Mouse (Mus musculus) 3T3-L1 (cell line): ENCODE results near the gene Rbm7.
"Not testable (repeated sequence)": the region's sequence is repeated elsewhere in the genome, so short reads cannot be mapped to it uniquely, and the experiment has no call there.

ENCODE experiments used
- DNase-seq: peaks from one replicate; pipeline ENCODE4 v3.0.0-alpha.2; 2015; ENCODE audit warnings: low read depth, low spot score

The Rbm7 gene

GRCm38 (mm10) chr9:48494817-48495547 is at the start of gene Rbm7, which contains the start of gene Gm5617:
Rbm7 (minus strand) TSS chr9:48495299.
Gm5617 (plus strand) TSS chr9:48495442.
- peak; percentile 90 for DNase-seq

DNA sequence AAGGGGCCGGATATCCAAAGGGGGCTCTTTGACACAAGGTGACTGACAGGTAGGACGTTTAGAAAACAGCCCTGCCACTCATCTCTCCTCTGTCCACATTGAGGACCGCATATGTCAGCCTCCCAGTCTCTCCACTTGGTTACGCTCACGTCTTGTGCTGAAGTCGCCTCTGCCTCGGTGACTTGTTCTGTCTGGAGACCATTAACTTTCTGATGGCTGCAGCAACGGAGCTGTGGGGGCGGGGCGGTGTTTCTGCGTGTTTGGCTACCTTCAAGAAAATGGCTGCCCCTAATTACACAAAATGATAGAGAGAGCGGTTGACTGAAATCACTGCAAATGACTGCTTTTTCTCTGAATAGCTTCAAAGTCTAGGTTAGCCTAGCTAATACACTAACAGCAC is 43.6 kb upstream of the Rbm7 start:
- no peak for DNase-seq

DNA sequence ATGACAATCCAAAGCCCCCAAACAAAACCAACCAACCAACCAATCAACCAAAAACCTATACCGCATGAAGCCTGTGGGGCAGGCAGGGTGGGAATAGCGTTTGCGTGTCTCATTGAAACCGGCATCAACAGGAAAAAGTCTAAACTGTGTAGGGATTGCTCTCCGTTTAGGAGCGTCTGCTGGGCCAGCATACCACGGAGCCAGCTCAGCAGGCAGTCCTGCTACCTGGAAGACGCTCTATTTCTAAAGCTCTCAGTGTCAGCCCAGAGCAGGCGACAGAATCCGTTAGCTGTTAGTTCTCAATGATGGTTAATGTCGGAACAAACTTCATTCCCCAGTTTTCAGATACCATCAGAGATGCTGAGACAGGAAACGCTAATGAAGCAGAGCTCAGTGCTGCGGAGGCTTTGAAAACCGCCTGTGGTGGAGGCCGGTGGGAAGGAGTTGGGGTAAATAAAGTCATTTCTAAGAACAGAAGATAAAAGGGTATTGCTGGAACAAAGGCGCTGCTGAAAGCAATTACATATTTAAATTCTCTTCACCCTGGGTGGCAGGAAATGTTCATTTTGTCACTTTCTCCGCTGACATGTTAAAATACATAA is 43.0 kb upstream of the Rbm7 start:
- DNase-seq: no peak

DNA sequence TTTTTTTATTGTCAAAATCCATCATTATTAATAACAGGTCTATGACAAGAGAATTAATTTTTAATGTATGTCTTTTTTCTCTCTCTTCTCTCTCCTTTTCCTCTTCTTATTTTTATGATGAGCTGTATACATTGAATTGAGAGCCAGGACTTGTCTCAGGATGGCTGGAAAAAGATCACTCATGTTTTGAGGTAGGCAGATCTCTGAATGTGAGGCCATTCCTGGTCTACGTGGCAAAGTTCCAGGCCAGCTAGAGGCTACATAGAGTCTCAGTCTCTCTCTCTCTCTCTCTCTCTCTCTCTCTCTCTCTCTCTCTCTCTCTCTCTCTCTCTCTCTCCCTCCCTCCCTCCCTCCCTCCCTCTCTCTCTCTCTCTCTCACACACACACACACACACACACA is 42.5 kb upstream of the Rbm7 start:
- not testable (repeated sequence) for DNase-seq

DNA sequence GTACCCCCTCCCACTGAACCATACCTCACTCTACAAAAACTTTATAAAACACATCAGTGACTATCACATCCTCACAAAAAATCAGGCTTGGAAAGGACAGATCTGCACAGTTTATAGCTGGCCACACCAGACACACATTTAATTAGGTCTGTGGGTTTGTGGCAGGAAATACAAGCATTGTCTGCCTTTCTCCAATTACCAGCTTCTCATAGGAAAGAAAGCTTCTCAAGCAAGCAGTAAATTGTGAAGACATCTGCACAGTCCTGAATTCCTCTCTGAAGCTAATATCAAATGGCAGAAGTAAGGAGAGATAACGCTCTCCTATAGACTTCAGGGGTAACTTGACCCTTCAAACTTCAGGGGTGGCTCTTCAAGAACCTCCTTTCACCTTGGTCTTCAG is 41.3 kb upstream of the Rbm7 start:
- no peak for DNase-seq

DNA sequence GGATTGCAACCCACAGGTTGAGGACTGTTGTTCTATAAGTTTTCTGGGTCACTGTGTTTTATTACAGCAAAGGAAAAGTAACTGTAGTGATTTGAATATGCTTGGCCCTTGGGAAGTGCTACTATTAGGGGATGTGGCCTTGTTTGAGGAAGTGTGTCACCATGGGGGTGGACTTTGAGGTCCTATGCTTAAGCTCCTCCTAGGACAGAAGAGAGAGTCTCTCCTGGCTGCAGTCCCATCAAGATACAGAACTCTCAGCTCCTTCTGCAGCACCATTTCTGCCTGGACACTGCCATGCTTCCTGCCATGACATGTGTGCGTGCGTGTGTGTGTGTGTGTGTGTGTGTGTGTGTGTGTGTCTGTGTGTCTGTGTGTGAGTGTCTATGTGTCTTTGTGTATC is 37.6 kb upstream of the Rbm7 start:
- DNase-seq: no peak

DNA sequence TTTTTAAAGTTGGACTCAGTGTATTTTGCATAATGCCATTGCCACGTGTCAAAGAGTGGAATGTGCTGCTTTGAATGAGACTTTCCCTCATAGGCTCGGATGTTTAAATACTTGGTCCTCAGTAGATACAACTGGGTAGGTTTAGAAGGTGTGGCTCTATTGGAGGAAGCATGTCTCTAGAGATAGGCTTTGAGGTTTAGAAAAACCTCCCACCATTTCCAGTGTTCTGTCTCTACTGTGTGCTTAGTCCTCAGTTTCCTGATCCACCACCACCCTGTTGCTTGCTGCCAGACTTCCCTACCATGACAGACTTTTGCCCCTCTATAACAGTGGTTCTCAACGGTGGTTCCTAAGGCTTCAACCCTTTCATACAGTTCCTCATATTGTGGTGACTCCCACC is 37.1 kb upstream of the Rbm7 start:
- DNase-seq: no peak

GRCm38 (mm10) chr9:48531294-48531693 is 36.2 kb upstream of the Rbm7 start:
- DNase-seq: no peak

- DNase-seq: no peak
Observed at GRCm38 (mm10) chr9:48526520-48526919, 31.4 kb upstream of the Rbm7 start.

- DNase-seq: no peak
Observed at GRCm38 (mm10) chr9:48525566-48525965, 30.5 kb upstream of the Rbm7 start.

GRCm38 (mm10) chr9:48520405-48520804 is 25.3 kb upstream of the Rbm7 start:
- DNase-seq: not testable (repeated sequence)

- no peak for DNase-seq
Observed at GRCm38 (mm10) chr9:48517372-48518130, 22.5 kb upstream of the Rbm7 start.

DNA sequence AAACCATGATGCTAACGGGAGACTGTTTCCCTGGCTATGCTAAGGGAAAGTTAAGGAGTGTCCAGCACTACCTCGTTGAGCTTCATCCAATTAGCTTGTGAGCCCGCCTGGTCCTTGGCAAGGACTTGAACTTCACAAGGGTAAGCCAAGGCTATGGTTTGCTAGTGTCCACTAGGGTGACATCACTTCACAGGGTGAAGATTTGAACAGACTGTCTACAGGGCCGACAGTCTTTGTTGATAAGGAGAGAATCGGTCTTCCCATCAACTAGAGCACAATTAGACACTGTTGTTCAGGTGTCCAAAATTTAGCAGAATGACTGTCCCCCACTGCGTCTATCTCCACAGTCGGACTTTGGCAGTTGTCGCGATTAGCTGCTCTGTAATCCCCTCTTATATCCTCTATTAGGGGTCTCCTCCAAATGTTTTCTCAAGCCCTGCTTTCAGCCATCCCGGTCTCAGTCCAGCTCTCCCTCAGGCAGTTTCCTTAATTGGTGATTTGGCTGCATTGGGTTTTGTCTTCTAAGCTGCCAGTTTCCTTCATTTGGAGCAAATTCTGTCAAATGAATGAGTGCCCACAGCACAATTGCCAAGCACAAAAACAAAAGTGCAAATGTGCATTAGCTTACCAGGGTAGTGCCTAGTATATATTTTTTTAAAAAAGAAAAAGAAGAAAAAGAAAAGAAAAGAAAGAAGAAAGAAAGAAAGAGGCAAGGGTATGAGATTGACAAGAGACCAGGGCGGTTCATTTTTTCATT is 21.7 kb upstream of the Rbm7 start:
- no peak for DNase-seq

GRCm38 (mm10) chr9:48515332-48515731 is 20.2 kb upstream of the Rbm7 start:
- peak; percentile 14 for DNase-seq

GRCm38 (mm10) chr9:48510134-48510533 is 15.0 kb upstream of the Rbm7 start:
- no peak for DNase-seq

DNA sequence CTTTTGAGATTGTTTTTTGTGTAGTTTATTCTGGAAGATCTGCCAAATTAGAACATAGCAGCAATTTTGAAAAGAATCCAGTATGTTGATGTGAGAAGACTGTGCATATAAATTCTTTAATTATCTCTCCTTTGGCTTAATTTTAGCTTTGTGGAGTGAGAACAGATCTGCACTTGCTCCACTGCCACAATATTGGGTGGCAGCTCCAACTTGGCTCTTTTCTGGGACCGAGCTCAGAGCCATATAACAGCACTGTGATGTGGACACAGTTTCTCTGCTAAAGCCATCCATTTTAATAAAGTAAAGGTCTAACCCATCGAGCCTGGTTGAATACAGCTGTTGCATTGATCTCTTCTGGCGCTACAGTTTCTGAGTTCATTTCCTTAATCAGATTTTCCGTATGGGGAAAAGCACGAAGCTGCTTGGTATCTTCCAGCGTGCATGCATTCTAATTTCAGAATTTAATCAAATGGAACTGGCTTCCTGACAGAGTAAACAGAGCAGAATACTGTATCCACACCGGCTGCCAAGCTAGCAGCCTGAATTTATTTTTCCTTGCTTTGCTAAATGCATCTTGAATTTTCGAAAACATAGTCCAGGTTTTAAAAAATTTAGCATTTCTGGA is 9.8 kb upstream of the Rbm7 start:
- DNase-seq: no peak

DNA sequence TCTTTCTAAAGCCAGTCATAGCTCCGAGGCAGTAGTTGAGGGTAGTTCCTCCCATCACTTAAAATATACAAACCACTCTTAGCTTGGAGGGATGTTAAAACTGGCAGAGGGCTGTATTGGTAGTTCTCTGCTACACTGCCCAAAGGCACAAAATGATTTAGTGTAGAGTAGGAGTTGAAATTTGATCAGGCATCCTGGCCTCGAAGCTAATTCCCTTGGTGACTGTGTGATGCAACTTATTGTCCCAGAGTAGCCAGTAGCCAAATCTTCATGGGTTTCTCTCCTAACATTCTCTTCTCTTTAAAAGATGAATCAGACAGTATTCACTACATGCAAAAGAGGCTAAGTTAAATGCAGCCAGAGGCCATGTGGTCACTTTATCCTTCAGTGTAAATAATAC is 7.9 kb upstream of the Rbm7 start:
- DNase-seq: peak; percentile 75

GRCm38 (mm10) chr9:48501192-48501591 is 6.1 kb upstream of the Rbm7 start:
- DNase-seq: no peak

- peak; percentile 41 for DNase-seq
Observed at GRCm38 (mm10) chr9:48495548-48495932, 441 bp upstream of the Rbm7 start.

GRCm38 (mm10) chr9:48481214-48482134 is 13.6 kb downstream of the Rbm7 start:
- peak; percentile 61 for DNase-seq
